Mouse (Mus musculus) thymus, postnatal 14 days (tissue): Measurements from ENCODE around the gene Hnrnph1.

ENCODE experiments used
- DNase-seq: peaks from one replicate; pipeline ENCODE4 v3.0.0; 2021

Hnrnph1 gene

DNA sequence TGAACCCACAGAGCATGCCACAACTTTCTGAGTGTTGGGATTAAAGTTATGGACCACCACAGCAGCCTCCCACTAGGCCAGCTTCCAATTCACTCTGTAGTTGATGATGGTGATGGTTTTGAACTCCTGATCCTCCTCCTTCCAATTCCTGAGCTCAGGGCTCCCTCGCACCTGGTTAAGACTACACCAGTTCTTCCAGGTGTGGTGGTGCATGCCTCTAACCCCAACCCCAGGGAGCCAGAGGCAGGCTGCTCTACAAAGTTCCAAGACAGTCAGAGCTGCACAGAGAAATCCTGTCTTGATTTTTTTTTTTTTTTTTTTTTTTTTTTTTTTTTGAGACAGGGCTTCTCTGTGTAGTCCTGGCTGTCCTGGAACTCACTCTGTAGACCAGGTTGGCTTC, 3.2 kb upstream of the Hnrnph1 start:
- no peak for DNase-seq

DNA sequence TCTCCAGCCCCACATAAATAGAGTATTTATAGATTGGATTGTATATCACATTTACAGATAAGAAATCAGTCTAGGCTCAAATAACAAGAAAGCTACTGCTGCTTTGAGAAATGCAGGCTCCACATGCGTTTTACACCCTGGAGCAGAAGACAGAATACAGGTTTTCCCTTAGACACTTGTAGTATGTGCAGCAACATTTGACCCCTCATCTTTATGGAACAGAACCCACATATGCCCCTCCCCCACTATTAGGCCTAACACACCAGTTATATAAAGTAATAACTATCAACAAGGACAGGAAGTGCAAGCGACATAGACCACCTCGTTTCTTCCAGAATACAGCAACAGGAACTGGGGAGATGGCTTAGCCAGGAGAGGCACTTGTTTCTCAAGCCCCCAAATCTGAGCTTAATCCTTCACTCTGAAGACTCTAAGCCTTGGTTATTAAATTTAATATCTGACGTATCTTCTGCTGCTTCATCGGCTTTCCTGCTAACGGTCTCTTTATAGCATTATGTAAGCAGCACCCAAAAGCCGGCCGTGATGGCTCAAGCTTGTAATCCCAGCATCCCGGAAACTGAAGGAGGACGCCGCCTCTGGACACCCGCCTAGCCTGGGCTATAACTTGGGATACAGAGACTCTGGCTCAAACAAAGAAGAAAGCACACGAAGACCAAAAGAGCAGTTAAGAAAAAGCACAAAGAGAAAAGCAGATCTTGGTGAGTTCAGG, 2.3 kb upstream of the Hnrnph1 start:
- DNase-seq, result no peak

DNA sequence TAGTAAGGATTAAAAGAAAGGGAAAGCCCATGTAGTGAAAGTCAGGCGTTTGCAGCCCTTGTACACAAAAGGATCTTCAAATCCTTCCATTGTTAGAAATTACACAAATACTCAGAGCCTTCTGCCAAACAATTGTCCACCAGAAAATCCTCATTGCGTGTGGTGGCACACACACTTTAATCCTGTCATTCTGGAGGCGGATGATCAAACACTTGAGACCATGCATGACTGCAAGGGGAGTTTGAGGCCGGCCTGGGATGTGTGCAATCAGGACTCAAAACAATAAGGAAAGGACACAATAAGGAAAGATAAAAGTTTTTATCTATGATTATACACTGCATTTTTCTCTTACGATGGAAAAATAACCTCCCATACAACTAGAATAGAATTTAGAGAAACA, 1.4 kb upstream of the Hnrnph1 start:
- DNase-seq, result no peak

DNA sequence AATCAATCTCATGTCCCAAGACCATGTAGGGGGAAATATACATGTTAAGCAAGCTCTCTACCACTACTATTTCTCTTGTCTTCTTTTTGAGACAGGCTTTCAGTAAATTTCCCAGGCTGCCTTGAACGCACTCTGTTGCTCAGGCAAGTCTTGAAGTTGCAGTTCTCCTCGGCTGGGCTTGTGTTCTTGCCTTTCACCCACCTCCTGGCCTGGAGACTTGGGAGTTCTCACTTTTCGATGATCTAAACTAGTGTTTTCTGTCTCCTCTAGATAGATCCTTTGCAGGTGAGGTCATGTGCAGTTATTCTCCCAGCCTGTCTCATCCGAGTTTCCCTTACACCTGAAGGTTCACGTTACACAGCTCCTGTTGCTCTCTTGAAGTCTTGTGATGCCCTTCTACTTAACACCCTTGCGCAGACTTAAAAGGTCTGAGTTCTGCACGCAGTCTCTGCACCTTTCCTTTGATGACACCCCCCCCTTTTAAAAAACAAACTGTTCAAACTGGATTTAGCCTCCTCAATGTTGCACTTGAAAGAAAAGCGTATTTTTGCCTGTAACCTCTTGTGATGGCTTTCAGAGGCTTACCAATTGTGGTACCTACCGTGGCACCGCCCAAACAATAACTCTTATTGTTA, 517 bp upstream of the Hnrnph1 start:
- DNase-seq, result peak; percentile 30

DNA sequence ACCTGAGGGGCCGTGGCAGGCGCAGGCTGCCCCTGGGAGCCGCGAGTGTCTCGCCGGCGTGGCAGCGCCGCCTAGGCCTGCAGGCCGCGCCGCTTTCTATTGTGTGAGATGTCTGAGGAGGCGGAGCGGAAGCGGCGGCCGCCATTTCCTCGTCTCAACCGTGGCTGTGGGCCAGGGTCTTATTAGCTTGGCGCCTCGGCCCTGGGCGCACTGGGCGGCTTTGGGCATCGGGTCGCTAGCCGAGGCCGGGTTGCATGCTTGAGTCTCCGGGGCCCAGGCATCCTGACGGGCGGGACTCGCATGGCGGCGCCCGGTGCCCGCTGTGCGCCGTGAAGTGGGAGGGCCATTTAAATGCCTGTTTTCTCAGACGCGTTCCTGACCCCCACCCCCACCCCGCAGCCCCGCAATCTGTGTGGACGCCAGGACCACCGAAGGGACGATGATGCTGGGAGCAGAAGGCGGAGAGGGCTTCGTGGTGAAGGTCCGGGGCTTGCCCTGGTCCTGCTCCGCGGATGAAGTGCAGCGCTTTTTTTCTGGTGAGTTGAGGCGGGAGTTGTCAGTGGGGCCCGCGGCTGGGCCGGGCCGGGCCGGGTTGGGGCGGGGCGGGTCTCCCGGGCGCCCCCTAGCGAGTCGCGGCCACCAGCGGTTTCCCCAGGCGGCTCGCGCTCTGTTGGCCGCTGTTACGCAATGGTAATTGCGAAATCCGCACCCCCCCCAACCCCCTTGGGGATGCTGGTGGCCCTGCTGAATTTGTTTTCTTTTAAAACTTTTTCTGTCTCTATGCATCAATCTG, 1.3 kb downstream of the Hnrnph1 start:
- DNase-seq, result peak; percentile 85

DNA sequence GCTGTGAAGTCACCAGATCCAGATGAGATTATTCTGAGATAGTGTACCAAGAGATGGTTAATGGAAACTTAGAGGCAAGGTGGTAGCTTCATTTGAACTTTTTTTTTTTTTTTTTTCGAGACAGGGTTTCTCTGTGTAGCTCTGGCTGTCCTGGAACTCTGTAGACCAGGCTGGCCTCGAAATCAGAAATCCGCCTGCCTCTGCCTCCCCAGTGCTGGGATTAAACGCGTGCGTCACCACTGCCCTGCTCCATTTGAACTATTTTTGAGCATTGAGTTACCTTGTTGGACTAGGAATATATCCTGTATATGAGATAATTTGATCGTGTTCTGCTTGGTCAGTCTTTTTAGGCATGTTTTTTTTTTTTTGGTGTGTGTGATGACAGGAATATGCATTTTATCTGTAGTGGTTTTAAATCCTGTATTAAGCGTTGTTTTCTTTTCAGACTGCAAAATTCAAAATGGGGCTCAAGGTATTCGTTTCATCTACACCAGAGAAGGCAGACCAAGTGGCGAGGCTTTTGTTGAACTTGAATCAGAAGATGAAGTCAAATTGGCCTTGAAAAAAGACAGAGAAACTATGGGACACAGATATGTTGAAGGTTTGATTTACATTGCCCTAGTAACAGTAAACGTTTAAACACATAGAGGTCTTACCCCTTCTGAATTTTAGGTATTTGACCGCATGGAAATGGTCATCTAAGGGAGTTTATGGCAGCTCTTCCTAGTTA, 2.4 kb downstream of the Hnrnph1 start:
- DNase-seq, result no peak

DNA sequence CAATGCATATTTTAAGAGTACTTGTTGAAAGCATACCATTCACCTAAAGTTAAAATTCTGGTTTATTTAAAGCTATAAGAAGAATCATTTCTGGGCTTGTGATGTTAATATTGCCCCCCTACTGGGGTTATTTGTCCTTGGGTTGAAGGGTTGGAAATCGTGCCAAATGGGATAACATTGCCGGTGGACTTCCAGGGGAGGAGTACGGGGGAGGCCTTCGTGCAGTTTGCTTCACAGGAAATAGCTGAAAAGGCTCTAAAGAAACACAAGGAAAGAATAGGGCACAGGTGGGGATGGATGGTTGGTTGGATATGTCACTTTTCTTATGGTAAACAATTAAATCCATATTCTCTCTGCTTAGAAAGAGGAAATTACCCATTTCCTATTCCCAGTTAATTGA, 4.5 kb downstream of the Hnrnph1 start:
- DNase-seq, result no peak

DNA sequence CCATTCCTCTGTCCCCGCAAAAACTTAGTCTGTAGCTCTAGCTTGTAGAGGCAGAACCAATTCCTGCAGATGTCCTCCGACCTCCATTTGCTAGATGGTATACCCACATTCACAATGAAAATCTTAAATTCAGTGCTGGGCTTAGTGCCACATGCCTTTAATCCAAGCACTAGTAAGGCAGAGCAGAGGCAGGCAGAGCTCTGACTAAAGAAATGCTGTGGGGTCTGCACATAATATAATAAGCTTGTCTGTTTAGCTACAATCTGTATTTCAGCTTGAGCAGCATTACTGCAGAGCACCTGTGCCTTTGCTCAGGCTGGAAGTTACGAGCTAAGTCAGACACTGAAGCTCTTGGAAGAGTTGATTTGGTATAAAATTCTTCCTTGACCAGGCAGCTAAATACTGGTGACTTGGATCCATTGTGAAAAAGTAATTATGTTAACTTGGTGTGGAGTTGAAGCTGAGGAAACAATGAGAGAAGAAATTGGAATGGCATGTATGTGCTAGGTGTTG, 10.4 kb downstream of the Hnrnph1 start:
- no peak for DNase-seq

DNA sequence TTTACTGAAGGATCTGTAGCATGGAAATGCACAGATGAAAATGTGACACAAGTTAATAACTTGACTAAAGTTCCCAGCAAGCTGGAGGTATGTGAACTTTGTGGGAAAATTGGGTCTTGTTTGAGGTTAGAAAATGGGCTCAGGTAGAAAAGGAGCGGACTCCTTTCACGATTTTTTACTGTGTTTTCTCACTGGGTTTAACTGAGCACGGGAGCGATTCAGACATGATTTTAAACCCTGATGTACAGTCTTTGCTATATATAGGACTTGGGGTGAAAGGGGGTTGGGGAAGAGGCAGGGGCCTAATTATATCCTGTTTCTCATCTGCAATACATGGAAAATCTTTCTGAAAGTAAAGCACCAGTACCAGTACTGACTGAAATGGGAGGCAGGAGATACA, 10.9 kb downstream of the Hnrnph1 start:
- DNase-seq, result no peak

DNA sequence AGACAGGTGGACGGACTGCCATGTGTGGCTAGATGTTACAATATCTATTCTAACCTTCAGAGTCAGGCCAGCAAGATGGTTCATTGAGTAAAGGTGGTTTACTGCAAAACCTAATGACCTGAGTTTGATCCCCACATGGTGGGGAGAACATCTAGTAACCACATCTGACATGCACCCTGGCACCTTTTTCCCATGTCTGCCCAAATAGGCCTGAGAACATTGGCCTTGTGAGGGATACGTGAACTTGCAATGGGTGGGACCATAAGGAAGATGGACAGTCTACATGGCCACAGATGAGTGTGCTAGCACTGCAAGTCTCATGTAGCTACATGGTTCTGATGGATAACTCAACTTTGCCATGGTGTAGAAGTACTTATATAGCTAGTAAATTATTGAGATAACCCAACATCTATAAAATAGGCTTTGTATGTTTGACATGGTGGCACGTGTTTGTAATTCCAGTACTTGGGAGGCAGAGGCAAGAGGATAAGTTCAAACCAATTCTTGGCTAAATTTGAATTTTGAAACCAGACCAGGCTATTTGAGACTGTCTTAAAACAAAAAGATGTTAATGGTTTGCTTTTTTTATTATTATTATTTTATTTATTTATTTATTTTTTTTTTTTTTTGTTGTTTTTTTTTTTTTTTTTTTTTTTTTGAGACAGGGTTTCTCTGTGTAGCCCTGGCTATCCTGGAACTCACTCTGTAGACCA, 11.6 kb downstream of the Hnrnph1 start:
- DNase-seq, result no peak

DNA sequence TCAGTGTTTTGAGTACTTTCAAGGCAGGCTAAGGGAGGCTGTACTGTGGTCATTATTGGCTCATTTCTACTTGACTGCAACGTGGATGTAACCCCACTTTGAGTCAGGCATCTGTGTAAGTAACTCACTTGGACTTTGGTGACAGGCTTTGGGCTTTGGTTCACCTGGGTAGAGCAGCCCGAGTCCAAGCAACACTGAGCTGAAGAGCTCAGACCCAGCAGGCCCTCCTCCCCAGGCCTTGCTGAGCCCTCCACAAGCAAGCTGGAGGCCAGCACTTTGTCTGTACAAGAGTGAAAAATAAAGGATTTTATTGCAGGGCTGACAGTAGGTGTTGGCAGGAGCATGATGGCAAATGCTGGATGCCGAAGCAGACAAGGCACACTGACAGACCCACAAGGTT, 12.2 kb downstream of the Hnrnph1 start:
- no peak for DNase-seq

DNA sequence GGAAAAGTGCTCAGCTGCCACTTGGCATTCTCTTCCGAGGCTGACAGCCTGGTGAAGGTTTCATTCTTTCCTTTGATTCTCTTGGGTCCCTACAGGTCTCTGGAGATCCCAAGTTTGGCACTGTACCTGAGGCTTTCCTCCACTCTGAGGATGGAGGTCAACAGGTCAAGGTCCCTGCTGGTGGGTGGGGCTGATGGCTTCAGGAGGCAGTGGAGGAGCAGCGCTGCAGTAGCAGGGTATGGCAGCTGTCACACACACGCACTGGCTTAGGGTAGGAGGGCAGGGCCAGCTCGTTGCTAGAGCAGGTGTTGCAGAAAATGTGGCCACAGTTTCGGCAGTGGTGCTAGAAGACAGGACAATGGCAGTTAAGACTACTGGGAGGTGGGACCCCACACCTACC, 12.8 kb downstream of the Hnrnph1 start:
- no peak for DNase-seq

DNA sequence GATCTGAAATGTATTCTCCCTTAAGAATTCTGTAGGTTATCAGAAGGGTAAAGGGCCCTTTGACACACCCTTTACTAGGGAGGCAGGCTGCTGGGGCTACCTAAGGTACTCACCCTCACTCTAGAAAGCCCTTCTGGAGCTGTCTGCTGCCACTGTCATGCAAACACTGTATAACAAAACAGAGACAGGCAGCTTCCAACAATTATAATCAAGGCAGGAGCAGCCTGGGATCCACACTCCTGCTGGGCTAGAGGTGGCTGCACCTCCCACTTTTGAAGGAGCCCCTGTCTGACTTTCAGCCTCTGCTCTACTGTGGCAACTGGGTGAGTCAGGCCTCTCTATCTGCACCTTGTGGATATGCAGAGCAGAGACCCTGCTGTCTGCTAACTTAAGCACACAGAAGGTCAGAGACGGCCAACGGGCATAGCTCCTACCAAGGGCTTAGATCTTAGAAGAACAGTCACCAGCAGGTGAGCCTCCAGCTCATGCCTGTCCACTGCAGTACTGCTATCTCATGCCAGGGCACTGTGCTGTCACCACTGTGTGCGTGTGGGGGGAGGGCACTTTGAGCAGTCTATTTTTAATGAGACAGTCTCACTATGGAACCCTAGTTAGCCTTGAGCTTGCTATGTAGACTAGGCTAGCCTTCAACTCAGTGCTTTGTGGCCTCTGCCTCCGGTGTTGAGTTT, 14.6 kb downstream of the Hnrnph1 start:
- no peak for DNase-seq

DNA sequence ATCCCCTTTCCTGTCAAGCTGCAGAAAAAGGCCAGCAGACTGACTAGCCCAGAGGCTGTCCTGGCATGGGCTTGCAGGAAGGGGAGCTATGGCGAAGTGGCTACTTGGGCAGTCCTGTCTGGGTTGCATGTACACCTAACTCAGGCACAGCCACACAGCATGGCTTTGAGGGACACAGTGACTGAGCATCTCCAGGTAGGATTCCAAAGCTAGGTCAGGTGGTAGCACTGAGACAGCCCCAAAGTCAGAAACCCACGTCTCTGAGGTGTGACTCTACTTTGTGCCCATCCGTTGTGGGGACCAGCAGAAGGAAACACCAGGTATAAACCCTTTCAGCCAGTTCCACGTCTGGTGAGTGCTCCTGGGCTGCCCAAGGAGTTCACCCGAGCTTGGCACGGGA, 16.5 kb downstream of the Hnrnph1 start:
- DNase-seq, result no peak

DNA sequence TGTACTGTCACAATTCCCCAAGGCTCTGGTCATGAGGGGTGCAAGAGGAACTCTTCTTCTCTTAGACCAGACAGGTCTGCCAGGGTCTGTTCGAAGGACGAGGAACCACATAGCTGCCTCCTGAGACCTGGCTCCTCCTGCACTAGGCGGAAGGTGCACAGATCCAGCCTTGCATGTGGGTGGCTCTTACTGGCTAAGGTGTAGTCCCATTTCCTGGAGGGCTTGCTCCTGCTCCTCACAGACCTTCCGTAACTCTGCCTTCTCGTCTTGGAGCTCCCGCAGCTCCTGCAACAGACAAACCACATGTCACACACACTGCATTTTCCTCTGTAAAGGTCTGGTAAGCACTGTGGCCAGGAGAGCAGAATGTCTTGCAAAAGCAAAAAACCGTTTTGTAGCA, 17.9 kb downstream of the Hnrnph1 start:
- no peak for DNase-seq

DNA sequence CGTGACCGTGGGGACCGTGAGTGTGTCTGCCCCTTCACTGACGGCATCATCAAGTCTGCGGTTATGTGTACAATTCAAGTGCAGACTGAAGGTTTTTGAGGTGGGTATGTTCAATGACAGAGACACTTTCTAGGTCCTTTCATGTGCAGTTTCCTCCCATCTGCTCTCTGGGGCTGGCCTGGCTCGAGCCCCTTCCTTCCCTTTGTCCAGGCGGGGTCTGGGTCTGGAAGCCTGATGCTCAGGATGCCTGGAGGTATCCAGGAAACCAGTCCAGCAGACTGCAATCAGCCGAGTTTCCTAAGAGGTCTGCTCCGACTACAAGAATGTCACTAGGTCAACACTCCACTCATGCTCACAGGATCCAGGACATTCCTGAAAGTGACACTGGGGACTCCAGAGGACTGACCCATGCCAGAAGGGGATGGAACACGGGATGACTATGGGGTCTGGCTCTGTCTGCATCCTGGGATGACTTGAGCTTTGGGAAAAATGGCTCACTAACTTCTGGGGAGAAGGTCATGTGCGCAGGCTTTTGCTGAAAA, 20.0 kb downstream of the Hnrnph1 start:
- no peak for DNase-seq

DNA sequence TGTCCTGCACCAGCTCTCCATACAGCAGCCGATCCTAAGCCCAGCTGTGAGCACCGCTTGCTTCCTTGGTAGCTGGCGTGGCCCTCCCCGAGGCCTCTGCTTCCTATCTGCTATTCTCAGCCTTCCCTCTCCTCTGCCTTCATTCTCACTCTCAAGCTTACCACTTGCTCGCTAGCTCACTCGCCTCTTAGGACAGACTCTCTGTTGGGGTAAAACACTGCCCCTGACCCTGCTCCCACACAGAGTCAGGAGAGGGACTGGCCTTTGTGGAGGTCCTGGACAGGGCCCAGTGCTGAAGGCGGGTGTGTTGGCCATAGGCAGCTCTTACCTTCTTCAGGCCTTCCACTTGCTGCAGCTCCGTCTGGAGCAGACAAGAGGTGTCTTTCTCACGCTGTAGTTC, 20.5 kb downstream of the Hnrnph1 start:
- DNase-seq, result no peak

DNA sequence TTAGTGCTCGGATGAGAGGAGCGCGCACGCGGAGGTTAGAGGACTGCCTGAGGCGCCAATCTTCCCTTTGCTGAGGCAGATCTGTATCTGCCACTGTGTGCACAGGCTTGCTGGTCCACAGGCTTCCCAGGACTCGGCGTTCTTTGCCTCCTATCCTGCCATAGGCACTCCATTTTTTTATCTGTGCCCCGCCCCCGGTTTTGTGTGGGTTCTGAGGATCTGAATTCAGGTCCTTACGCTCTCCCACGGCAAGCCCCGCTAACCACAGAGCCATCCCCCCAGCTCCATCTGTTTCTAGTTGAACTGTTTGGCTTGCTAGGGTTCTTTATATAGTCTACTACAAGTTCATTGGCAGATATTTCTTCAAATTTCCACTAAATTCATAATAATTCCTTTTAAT, 22.0 kb downstream of the Hnrnph1 start:
- DNase-seq, result no peak

DNA sequence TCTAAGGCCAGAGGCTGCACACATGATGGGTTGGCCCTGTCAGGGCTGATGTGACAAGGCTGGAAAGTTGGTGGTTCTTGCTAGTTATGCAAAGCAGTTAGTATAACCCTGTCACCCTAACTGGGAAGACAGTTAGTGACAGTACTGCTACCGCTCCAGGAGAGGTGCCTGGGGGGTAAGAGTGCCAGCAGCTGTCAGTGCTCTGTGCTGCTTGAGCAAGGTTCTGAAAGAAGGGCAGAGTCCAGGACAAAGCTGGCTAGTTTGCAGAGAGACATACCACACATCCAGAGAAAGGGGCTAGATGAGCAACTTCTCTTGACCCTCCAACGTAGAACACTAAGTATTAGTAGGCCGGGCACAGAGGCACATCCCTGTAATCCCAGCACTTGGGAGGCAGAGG, 25.7 kb downstream of the Hnrnph1 start:
- no peak for DNase-seq

DNA sequence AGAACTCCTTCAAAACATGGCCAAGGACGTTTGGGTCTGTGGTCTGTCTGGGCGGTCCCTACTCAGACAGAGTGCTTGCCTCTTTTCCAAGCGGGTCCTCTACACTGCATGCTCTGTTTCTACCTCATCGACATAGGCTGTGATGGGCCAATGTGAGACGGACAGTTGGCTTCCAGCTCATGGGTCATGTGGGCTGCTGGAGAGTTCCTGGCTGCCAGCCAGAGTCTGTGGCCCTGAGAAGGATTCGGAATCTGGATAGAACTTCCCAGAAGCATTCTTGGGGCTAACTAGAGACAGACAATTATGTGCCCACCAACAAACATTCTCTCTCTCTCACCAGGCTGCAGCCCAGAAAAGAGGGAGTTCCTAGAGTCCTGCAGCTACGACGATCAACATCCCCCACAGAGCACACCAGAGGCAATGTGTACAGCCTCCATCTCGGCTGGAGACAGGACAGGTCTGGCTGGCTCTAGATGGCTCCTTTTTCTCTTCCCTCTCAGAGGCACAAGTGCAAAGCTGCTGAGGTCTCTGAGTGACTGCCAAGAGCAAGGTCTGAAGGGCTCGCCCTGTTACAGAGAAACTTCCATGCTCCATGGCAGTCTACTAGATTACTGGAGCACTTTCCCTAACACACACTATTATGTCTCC, 26.7 kb downstream of the Hnrnph1 start:
- DNase-seq, result no peak

DNA sequence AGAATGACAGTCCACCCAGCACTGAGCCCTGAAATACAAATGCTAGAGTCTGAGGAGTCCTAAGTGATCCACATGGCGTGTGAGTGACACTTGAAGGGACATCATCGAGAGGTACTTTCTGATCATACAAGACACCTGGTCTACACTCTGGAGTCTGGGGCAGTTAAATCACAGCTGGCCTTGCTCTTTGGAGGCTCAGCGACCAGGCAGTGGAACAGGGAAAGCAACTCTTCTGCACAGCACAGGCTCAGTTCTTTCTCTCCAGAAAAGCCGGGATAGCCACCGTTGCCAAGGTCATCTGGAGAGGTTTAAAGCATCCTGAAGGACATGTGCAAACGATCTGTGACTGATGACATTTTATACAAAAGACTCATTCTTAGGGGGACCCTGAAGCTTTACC, 30.4 kb downstream of the Hnrnph1 start:
- no peak for DNase-seq
